Mouse (Mus musculus) liver (tissue): Measurements from ENCODE around the gene Gm15517.
"Not testable (repeated sequence)": the region's sequence is repeated elsewhere in the genome, so short reads cannot be mapped to it uniquely, and the experiment has no call there.

ENCODE experiments used
- DNase-seq: peaks from one replicate; pipeline ENCODE4 v3.0.0-alpha.2; 2020; ENCODE audit warnings: mixed read lengths

Gm15517 gene

DNA sequence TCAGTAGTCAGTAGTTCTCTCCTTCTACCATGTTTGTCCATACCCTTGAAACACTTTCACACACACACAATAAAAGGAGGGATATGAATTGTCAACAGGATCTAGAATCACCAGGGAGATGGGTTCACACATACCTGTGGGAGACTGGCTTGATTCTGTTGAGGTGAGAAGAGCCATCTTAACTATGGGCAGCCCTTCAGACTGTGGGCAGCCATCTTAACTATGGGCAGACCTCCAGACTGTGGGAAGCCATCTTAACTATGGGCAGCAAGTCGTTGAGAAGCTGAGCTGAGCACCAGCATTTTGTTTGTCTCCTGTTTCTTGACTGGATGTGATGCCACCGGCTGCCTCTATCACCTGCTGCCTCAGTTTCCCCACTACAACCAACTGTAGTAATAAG is 10.1 kb downstream of the Gm15517 start:
- DNase-seq: no peak

GRCm38 (mm10) chr7:44272546-44272945 is 11.3 kb downstream of the Gm15517 start:
- no peak for DNase-seq

- DNase-seq: no peak
These were observed 12.2 kb downstream of the Gm15517 start for GRCm38 (mm10) chr7:44273446-44273845.

GRCm38 (mm10) chr7:44274096-44274495 is 12.8 kb downstream of the Gm15517 start:
- no peak for DNase-seq

GRCm38 (mm10) chr7:44275546-44275945 is 14.3 kb downstream of the Gm15517 start:
- DNase-seq: no peak

- no peak for DNase-seq
These were observed 15.4 kb downstream of the Gm15517 start for GRCm38 (mm10) chr7:44276461-44277249.

DNA sequence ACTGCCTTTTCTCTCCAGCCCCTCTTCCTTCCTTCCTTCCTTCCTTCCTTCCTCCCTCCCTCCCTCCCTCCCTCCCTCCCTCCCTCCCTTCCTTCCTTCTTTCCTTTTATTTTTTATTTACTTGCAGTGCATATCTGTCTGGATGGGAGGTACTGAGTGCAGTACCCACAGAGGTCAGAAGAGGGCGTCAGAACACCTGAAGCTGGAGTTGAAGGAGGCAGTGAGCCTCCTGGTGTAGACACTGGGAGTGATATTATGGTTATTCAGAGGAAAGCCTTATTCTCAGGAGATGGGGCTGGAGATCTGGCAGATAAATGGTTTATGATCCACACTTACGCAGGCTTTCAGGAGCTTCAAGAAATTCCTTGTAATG is 16.0 kb downstream of the Gm15517 start:
- DNase-seq: peak; percentile 32

GRCm38 (mm10) chr7:44280959-44281358 is 19.7 kb downstream of the Gm15517 start:
- no peak for DNase-seq

- DNase-seq: no peak
These were observed 20.3 kb downstream of the Gm15517 start for GRCm38 (mm10) chr7:44281586-44281985.

GRCm38 (mm10) chr7:44287760-44288159 is 26.5 kb downstream of the Gm15517 start:
- DNase-seq: no peak

DNA sequence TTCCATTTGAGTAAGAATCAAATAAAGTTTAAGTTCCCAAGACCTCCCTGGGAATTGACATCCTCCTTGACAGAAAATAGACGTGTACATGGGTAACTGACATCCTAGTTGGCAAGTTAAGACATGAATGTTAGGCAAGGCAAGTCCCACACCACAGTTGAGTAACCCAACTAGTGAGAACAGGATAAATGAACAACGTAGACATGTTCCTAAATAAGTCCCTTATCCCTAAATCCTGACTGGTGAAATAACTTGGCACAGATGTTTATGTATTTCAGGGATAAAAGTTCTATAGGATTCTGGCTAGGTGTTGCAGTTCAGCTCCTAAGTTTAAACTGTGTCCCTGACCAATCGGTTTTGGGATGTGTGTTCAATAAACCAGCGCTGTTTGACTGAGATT is 29.7 kb downstream of the Gm15517 start:
- DNase-seq: no peak

- DNase-seq: no peak
These were observed 30.2 kb downstream of the Gm15517 start for GRCm38 (mm10) chr7:44291418-44291817.

DNA sequence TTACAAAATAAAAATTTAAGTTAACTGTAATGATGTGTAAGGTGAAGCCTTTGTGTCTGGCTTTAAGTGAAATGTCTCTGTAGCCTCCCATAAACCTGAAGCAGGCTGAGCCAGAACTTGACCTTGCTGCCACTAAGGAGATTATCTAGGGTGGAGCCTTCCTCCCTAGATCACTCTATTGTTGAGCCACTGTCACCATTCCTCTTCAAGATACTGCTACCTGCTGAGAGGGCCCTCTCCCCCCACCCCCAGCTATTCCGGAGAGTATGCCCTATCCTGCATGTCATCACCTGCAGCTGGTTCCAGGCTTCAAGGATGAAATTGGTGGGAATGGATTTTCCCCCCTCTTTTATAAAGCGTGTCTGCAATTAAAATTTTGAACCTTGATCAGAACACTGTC is 36.3 kb downstream of the Gm15517 start:
- not testable (repeated sequence) for DNase-seq

DNA sequence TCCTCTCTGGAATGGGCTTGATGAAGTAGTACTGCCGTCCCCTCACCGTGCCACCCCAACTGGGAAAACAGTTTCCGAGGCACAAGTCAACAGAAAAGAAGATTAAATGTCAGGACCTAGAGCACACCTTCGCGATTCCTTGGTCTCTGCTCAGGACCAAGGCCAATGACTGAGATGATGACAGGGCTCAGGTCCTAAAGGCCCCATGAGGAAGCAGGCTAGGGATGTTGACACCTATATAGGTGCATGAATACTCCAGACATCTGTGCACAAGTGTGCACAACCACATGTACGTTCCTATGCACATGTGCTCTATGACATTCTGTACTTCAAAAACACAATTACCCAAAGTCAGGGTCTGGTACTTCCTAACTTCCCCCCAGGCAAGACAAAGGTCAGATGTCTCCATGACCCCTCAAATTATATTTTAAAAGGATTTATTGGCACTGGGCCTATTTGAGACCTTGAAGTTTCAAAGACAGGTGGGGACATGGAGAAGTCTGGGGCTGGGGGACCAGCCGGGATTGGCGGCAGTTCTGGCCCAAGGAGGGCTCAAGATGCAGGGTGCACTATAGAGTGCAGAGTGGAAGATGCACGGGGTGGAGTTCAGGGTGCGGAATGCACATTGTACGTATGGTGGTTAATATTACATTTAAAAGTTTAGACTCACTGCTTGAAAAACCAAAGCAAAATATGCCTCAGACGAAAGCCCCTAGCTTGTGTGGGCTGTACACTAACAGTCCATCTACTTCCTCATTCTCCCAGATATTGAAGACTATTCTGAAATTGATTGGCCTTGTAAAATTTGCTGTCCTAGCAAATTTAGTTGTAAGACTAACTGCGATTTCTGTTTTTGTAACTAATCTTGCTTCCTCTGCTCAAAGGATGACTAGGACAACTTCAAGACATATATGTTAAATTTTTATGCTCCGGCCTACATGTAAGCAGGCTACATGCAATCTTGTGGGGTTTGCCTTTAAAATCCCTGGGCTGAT is 42.4 kb downstream of the Gm15517 start:
- DNase-seq: no peak

- no peak for DNase-seq
These were observed 43.2 kb downstream of the Gm15517 start for GRCm38 (mm10) chr7:44304463-44304774.

DNA sequence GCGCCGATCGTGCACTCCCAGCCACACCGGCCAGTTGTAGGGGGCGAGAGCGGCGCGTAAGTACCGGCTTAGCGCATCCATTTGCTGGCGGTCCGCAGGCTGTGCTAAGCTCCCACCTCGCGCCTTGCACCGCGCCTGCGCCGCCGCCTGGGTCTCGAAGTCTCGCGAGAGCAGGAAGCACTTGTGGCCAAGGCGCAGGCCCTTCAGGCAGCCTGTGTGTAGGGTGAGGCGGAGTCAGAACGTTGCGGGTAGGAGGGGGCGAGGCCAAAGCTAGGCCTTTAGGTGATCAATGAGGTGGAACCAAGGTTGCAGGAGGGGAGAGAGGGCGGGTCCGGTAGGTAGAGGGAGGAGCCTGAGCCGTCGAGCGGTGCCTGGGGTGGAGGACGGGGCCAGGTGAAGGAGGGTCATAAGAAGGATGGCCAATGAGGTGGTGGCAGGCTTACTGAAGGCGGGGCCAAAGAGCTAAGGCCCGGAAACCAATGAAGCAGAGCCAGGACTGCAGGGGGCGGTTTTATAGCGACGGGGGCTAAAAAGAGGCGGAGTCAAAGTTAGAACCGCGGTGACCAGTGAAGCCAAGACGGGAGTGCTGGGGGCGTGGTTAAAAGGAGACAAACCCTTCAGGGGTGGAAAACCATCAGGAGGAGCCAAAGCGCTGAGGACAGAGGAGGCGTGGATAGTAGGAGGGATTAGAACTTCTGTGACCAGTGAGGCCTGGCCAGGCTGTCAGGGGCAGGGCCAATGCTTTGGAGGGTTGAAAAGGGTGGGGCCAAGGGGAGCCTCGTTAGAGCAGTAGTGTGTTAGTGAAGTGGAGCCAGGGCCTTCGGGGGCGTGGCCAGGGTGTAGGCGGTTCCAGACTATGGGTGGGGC is 43.8 kb downstream of the Gm15517 start:
- peak; percentile 92 for DNase-seq

DNA sequence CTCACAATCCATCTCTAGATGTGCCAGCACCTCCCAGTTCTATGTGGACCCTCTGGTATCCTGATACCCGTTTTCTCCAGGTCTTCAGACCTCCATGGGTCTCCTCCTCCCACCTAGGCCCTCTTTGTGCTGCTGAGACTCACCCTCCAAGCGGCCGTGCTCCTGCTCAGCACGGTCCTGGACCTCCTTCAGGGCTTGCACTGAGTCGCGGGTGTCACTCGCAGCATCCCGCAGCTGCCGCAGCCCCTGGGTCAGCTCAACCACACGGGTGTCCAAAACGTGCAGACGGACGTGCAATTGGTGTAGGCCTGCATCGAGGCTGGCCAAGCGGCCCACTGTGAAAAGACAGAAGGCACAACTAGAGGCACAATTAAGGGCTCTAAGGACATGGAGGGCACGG is 44.4 kb downstream of the Gm15517 start:
- DNase-seq: no peak

- no peak for DNase-seq
These were observed 45.4 kb downstream of the Gm15517 start, which contains the start of gene Clec11a for GRCm38 (mm10) chr7:44306516-44307240. Clec11a (minus strand) TSS chr7:44306902.

GRCm38 (mm10) chr7:44307261-44308020 is 46.2 kb downstream of the Gm15517 start:
- DNase-seq: no peak

GRCm38 (mm10) chr7:44309475-44310284 is 48.4 kb downstream of the Gm15517 start, which contains the start of gene Shank1:
Shank1 (plus strand) TSS chr7:44310253.
- no peak for DNase-seq
